Mouse (Mus musculus) heart, embryonic 10.5 days (tissue): ENCODE data around the gene Commd3. TPM values are rescaled to one million over a fixed set of nuclear protein-coding genes. Genes with fewer than 3 reads are reported as not detected.

Source experiments
- DNase-seq: peaks from one replicate; pipeline ENCODE4 v3.0.0-alpha.2; 2017; ENCODE audit warnings: low spot score
- H3K27ac ChIP-seq: fragments of 300-500 bp; sonication (generic); 2 replicates; pipeline ENCODE4 v1.5.1; 2016; ENCODE audit warnings: mild to moderate bottlenecking
- H3K27me3 ChIP-seq: fragments of 300-500 bp; sonication (generic); 2 replicates; pipeline ENCODE4 v1.6.1; 2016; ENCODE audit warnings: mild to moderate bottlenecking; ENCODE audit not compliant: poor library complexity, insufficient read depth, severe bottlenecking
- H3K36me3 ChIP-seq: fragments of 300-500 bp; sonication (generic); 2 replicates; pipeline ENCODE4 v1.6.1; 2016; ENCODE audit warnings: mild to moderate bottlenecking, moderate library complexity
- H3K4me1 ChIP-seq: fragments of 300-500 bp; sonication (generic); 2 replicates; pipeline ENCODE4 v1.6.1; 2016; ENCODE audit warnings: mild to moderate bottlenecking
- H3K4me3 ChIP-seq: fragments of 300-500 bp; sonication (generic); 2 replicates; pipeline ENCODE4 v1.5.1; 2016; ENCODE audit warnings: mild to moderate bottlenecking, moderate library complexity
- H3K9me3 ChIP-seq: fragments of 300-500 bp; sonication (generic); 2 replicates; pipeline ENCODE4 v1.6.1; 2016; ENCODE audit warnings: mild to moderate bottlenecking, moderate library complexity
- WGBS: fragments of 180-500 bp; shearing (Covaris S2); methylation state at CpG from one replicate; pipeline ENCODE4 v1.1.7; 2016; 5-methylcytosine and 5-hydroxymethylcytosine counted together
- polyA plus RNA-seq: library from polyadenylated mRNA; unstranded; fragments of >200 nt; fragmentation: Nextera tagmentation; extraction: Ambion mirVana; gene quantifications from 2 replicates; pipeline ENCODE4 v1.2.1, GENCODE M21; 2016

Commd3 gene
- polyA plus RNA-seq, 1 experiment from 2014 or later, result 106 TPM

- 74% methylated on average over 3 of the region's 3 CpGs for WGBS
- H3K4me1 ChIP-seq, result no peaks in the 10 kb centered on the region
- no peaks in the 10 kb centered on the region for H3K36me3 ChIP-seq
- no peak overlapping the region for H3K4me3 ChIP-seq
- H3K9me3 ChIP-seq, result no peaks in the 10 kb centered on the region
- no peak overlapping the region for H3K27ac ChIP-seq
- no peak for DNase-seq
- H3K27me3 ChIP-seq, result peaks cover 4% of the 10 kb centered on the region; the same call in 1 of the 2 replicates
Observed at GRCm38 (mm10) chr2:18710356-18710755, 38.2 kb downstream of the Commd3 start.

GRCm38 (mm10) chr2:18713071-18713470, 40.9 kb downstream of the Commd3 start:
- no peak for DNase-seq
- no peaks in the 10 kb centered on the region; the same call in 1 of the 2 replicates for H3K27me3 ChIP-seq
- WGBS, result 80% methylated on average over 2 of the region's 2 CpGs
- H3K36me3 ChIP-seq, result no peaks in the 10 kb centered on the region
- H3K27ac ChIP-seq, result no peak overlapping the region
- H3K4me1 ChIP-seq, result no peaks in the 10 kb centered on the region
- H3K4me3 ChIP-seq, result no peak overlapping the region
- H3K9me3 ChIP-seq, result no peaks in the 10 kb centered on the region

GRCm38 (mm10) chr2:18714337-18714736, 42.2 kb downstream of the Commd3 start:
- H3K27me3 ChIP-seq, result no peaks in the 10 kb centered on the region; the same call in 1 of the 2 replicates
- no peak for DNase-seq
- H3K4me3 ChIP-seq, result no peak overlapping the region
- H3K9me3 ChIP-seq, result no peaks in the 10 kb centered on the region
- H3K4me1 ChIP-seq, result no peaks in the 10 kb centered on the region
- WGBS, result 72% methylated on average over 3 of the region's 3 CpGs
- no peak overlapping the region for H3K27ac ChIP-seq
- no peaks in the 10 kb centered on the region for H3K36me3 ChIP-seq

- H3K36me3 ChIP-seq, result no peaks in the 10 kb centered on the region
- DNase-seq, result no peak
- no peaks in the 10 kb centered on the region for H3K4me1 ChIP-seq
- no peak overlapping the region for H3K4me3 ChIP-seq
- no peaks in the 10 kb centered on the region for H3K9me3 ChIP-seq
- 82% methylated on average over 4 of the region's 4 CpGs for WGBS
- H3K27me3 ChIP-seq, result no peaks in the 10 kb centered on the region
- H3K27ac ChIP-seq, result no peak overlapping the region
Observed at GRCm38 (mm10) chr2:18718521-18718920, 46.3 kb downstream of the Commd3 start.

GRCm38 (mm10) chr2:18722208-18722830, 50.1 kb downstream of the Commd3 start:
- H3K4me3 ChIP-seq, result no peak overlapping the region
- no peaks in the 10 kb centered on the region for H3K4me1 ChIP-seq
- WGBS, result 60% methylated on average over 3 of the region's 3 CpGs
- no peaks in the 10 kb centered on the region for H3K36me3 ChIP-seq
- no peak overlapping the region for H3K27ac ChIP-seq
- DNase-seq, result no peak
- no peaks in the 10 kb centered on the region for H3K9me3 ChIP-seq
- H3K27me3 ChIP-seq, result no peaks in the 10 kb centered on the region

GRCm38 (mm10) chr2:18724462-18724861, 52.3 kb downstream of the Commd3 start:
- Histone ChIP-seq H3K36me3 (no peaks in the 10 kb centered on the region), H3K27ac (no peak overlapping the region), H3K4me3 (no peak overlapping the region), H3K4me1 (no peaks in the 10 kb centered on the region), H3K9me3 (no peaks in the 10 kb centered on the region), H3K27me3 (no peaks in the 10 kb centered on the region)
- no peak for DNase-seq
- 77% methylated on average over 1 of the region's 1 CpGs for WGBS

Other genes starting within 250 kb of the Commd3 start
- gene Bmi1, start 4.6 kb downstream of the Commd3 start, polyA plus RNA-seq, result 10.0 and 16.0 TPM in 2 replicates
- not detected in 2 replicates for gene Spag6, start 21.6 kb downstream of the Commd3 start, polyA plus RNA-seq